Mouse (Mus musculus) liver, postnatal 0 days (tissue): ENCODE measurements at regions not wholly inside any gene's neighbourhood (a gene's known extent, or its start where the extent isn't known, plus 50 kb on each side); places are given as distances from the start of the nearest gene placed in this dataset.

Experiments used
- CTCF ChIP-seq: sonication (generic); IDR thresholded peaks from 2 replicates; pipeline ENCODE4 v1.5.1; 2016; ENCODE audit warnings: antibody characterized with exemption, low read depth
- EP300 ChIP-seq: IDR thresholded peaks from 2 replicates; pipeline ENCODE4 v1.6.1; 2016; ENCODE audit warnings: antibody characterized with exemption, low read depth, mild to moderate bottlenecking

DNA sequence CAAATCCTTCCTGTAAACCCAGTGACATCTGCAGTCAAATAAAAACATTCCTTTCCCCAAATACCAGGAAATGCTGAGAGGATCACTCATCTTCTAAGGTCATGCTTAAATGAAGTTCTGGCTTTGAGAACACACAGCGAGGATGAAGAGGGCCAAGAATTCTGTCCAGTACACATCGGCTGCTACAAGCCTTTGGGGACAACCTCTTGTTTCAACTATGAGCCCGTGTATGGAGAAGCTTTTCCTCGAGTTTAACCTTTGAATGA, 334.9 kb upstream of the Ddhd1 start:
- TF ChIP-seq EP300: no peak
- TF ChIP-seq CTCF: no peak
